Mouse (Mus musculus) heart, postnatal 0 days (tissue): Measurements from ENCODE around the gene Dusp7. TPM values are rescaled to one million over a fixed set of nuclear protein-coding genes. Genes with fewer than 3 reads are reported as not detected.

Source experiments
- ATAC-seq: fragments of 200-750 bp; cut with Nextera tagmentation; 2 replicates; pipeline ENCODE4 v1.8.0; 2017; ENCODE audit warnings: low read depth, moderate number of reproducible peaks, moderate library complexity; ENCODE audit not compliant: insufficient read depth
- DNase-seq: peaks from one replicate; pipeline ENCODE4 v3.0.0-alpha.2; 2016; ENCODE audit warnings: low spot score
- H3K27ac ChIP-seq: fragments of 300-500 bp; sonication (generic); 2 replicates; pipeline ENCODE4 v1.5.1; 2014; ENCODE audit warnings: low read depth, mild to moderate bottlenecking
- H3K27me3 ChIP-seq: fragments of 300-500 bp; sonication (generic); 2 replicates; pipeline ENCODE4 v1.6.1; 2014; ENCODE audit warnings: low read length, mixed read lengths; ENCODE audit not compliant: control insufficient read depth, insufficient read depth
- H3K36me3 ChIP-seq: fragments of 300-500 bp; sonication (generic); replicated peaks from 2 replicates; pipeline ENCODE4 v1.6.1; 2014; ENCODE audit warnings: low read length, mixed read lengths; ENCODE audit not compliant: control insufficient read depth, insufficient read depth
- H3K4me1 ChIP-seq: fragments of 300-500 bp; sonication (generic); 2 replicates; pipeline ENCODE4 v1.6.1; 2014; ENCODE audit warnings: antibody characterized with exemption; ENCODE audit not compliant: control insufficient read depth, insufficient read depth
- H3K4me2 ChIP-seq: fragments of 300-500 bp; sonication (generic); 2 replicates; pipeline ENCODE4 v1.6.1; 2014; ENCODE audit warnings: low read depth, mild to moderate bottlenecking, low read length, moderate library complexity
- H3K4me3 ChIP-seq: fragments of 300-500 bp; sonication (generic); 2 replicates; pipeline ENCODE4 v1.5.1; 2014; ENCODE audit warnings: low read depth, low read length
- H3K9ac ChIP-seq: fragments of 300-500 bp; sonication (generic); replicated peaks from 2 replicates; pipeline ENCODE4 v1.6.1; 2014; ENCODE audit warnings: low read depth, low read length, mixed read lengths
- H3K9me3 ChIP-seq: fragments of 300-500 bp; sonication (generic); replicated peaks from 2 replicates; pipeline ENCODE4 v1.6.1; 2016; ENCODE audit warnings: low read length; ENCODE audit not compliant: control insufficient read depth
- CTCF ChIP-seq: IDR thresholded peaks from 2 replicates; pipeline ENCODE4 v1.5.1; 2016; ENCODE audit warnings: antibody characterized with exemption, control low read depth, low read depth
- EP300 ChIP-seq: IDR thresholded peaks from 2 replicates; pipeline ENCODE4 v1.6.1; 2016; ENCODE audit warnings: antibody characterized with exemption, low read depth
- WGBS: fragments of 180-500 bp; shearing (Covaris S2); extraction: QIAGEN DNeasy Blood & Tissue Kit; methylation state at CpG from one replicate; pipeline ENCODE4 v1.1.7; 2014; 5-methylcytosine and 5-hydroxymethylcytosine counted together
- polyA plus RNA-seq: library from polyadenylated mRNA; unstranded; fragments of >200 nt; fragmentation: Nextera tagmentation; extraction: Ambion mirVana; gene quantifications from 2 replicates; pipeline ENCODE4 v1.2.1, GENCODE M21; 2015
- total RNA-seq: library from RNA; depleted of rRNA; stranded (reverse); fragments of >200 nt; gene quantifications from 2 replicates; pipeline ENCODE4 v1.2.3, GENCODE M21; 2014; ENCODE audit warnings: low replicate concordance

The Dusp7 gene
- total and polyA plus RNA-seq, 2 experiments from 2014 or later = 10.3 to 47.7 TPM

DNA sequence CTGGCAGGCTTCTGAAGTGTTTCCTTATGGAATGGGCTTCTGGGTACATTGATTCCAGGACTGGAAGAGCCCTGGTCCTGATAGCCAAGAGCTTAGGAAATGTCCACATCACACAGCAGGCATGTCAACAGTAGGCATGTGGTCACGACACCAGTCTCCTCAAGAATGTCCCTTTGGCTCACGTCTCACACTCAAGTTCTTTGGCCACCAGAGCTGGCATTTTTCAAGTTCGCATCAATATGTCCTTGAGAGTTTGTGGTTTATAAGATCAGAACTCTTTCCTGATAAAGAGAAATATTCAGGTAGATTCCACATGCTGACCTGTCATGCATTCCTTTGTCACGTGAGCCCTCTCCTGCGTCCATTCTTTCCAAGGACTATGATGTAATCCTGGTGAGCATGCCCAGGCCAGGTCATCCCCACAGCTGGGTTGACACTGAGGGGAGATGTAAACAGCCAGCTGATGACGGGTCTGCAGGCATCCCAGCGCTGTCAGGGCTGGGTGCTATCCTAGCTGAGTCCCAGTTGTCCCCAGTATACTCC is 40.3 kb upstream of the Dusp7 start:
- no peaks in the 10 kb centered on the region for H3K36me3 ChIP-seq
- H3K9ac ChIP-seq = no peak overlapping the region
- 52% methylated on average over 7 of the region's 7 CpGs for WGBS
- no peaks in the 10 kb centered on the region for H3K27me3 ChIP-seq
- ATAC-seq (peak; percentile 47), DNase-seq (no peak)
- no peak overlapping the region for H3K27ac ChIP-seq
- TF ChIP-seq EP300 (no peak), CTCF (no peak)
- H3K9me3 ChIP-seq = no peaks in the 10 kb centered on the region
- H3K4me3 ChIP-seq = no peak overlapping the region
- H3K4me1 ChIP-seq = no peaks in the 10 kb centered on the region
- no peak overlapping the region for H3K4me2 ChIP-seq

DNA sequence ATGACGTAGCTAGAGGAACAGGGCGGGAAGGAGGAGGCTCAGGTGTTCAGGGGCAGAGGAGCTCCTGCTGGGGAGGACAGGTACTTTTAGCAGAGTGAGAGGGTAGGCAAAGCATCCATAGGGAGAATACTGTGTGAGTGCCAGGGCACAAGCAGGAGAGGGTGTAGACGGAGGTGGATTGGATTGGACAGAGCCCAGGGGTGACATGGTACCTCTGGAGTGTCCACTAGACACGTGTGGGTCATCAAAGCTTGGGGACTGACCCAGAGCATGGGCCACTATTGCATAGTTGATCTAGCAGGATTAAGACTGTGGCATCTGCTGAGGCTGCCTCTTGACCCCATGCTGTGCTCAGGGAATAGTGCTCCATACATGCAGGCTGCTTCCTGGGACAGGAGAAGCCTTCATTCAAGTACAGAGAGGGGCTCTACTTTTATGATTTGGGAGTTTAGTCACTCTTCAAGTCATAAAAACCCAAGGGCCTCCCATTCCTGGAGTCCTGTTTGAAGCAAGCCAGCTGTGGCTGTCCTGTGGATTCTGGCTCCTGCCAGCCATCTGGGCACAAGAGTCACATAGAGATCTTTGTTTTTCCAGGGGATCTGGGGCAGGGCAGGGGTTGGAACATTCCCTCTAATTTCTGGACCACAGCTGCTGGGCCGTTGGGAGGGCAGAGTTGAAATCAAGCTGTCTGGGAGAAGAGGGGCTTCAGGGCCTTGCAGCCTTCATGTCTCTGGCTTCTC is 39.5 kb upstream of the Dusp7 start:
- TF ChIP-seq EP300 (no peak), CTCF (no peak)
- H3K36me3 ChIP-seq = no peaks in the 10 kb centered on the region
- H3K27ac ChIP-seq = no peak overlapping the region
- no peaks in the 10 kb centered on the region for H3K27me3 ChIP-seq
- H3K9ac ChIP-seq = 0 out of 2 replicates have a peak overlapping the region, but pooled peaks have one; percentile 9
- H3K9me3 ChIP-seq = no peaks in the 10 kb centered on the region
- DNase-seq = no peak
- no peak; the same call in 1 of the 2 replicates for ATAC-seq
- no peak overlapping the region for H3K4me2 ChIP-seq
- no peak overlapping the region for H3K4me3 ChIP-seq
- WGBS = 83% methylated on average over 5 of the region's 5 CpGs
- no peaks in the 10 kb centered on the region for H3K4me1 ChIP-seq

DNA sequence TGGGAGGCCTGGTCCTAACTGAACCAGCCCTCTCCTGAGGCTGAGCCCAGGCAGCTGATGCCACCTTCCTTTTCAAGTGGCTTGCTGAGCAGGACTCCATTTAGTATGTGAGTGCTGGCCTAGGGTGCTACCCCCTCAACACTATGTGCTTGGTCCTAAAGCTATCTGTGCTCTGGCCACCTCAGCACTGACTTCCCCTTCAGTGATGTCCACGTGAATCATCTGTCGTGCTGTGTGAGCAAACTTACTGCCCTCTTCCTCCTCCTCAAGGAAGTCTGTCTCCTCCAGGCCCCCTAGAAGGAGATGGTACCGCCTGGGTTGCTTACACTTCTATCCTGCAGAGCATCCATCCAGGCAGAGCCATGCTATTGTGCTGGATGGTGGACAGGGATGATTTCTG is 35.7 kb upstream of the Dusp7 start:
- Histone ChIP-seq H3K4me3 (no peak overlapping the region), H3K4me2 (no peak overlapping the region), H3K27ac (no peak overlapping the region), H3K27me3 (no peaks in the 10 kb centered on the region), H3K4me1 (no peaks in the 10 kb centered on the region), H3K9me3 (no peaks in the 10 kb centered on the region), H3K36me3 (no peaks in the 10 kb centered on the region), H3K9ac (no peak overlapping the region)
- 77% methylated on average over 3 of the region's 3 CpGs for WGBS
- ATAC-seq = no peak
- no peak for DNase-seq
- no peak for TF ChIP-seq EP300
- no peak for TF ChIP-seq CTCF

DNA sequence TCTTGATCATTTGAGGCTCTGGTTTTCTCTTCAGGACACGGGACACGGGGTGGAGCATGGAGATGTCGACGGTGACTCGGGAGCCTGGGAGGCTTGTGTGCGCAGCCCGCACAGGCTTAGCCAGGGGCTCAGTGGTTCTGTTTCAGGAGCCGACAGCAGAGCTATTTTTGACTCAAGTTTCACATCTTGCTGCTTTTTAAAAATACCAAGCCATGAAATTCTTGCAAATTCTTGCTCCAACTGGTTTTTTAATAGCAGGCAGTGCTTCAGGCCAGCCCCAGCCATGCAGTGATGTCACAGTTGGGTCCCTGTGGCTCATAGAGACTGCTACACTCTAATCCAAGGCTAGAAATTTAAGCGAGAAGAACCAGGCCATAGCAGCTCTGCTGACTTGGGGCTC is 30.8 kb upstream of the Dusp7 start:
- DNase-seq (no peak), ATAC-seq (no peak; the same call in 1 of the 2 replicates)
- Histone ChIP-seq H3K27me3 (no peaks in the 10 kb centered on the region), H3K27ac (no peak overlapping the region), H3K36me3 (no peaks in the 10 kb centered on the region), H3K4me2 (no peak overlapping the region), H3K9me3 (no peaks in the 10 kb centered on the region), H3K4me3 (no peak overlapping the region), H3K9ac (no peak overlapping the region), H3K4me1 (peaks cover 11% of the 10 kb centered on the region; the same call in 1 of the 2 replicates)
- TF ChIP-seq CTCF = no peak
- no peak for TF ChIP-seq EP300
- 50% methylated on average over 9 of the region's 9 CpGs for WGBS

DNA sequence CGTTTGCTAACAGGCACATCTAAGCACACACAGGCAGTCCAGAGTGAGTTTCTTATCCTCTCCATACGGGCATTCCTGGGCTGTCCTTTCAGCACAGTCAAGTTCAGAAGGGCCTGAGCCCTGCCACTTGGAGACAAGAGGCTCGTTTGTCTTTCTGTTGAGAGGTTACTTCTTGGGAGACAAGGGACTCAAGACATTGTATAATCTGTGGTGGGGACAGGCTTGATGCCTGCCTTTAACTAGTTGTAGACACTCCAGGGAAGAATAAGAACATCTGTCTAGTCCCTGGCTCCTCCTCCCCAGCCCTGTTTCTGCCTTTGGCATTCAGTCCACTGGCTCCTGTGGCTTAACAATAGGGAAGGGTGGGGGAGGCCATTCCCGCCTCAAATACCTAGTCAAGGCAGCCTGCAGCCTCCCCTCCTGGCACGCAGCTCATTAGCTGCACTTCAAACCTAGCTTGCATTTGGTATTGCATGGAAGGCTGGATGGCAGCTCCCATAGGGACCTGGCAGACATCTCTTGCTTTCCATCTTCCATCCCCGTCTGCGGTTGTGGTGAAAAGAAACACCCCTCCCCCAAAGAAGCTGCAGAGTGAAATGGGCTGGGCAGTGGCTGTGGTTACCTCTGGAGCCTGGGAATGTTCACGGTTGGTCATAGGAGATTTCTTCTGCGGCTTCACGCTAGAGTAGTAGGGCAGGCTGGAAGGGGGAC is 29.8 kb upstream of the Dusp7 start:
- Histone ChIP-seq H3K9ac (no peak overlapping the region), H3K27me3 (no peaks in the 10 kb centered on the region), H3K4me1 (peaks cover 11% of the 10 kb centered on the region; the same call in 1 of the 2 replicates), H3K4me3 (no peak overlapping the region), H3K36me3 (no peaks in the 10 kb centered on the region), H3K4me2 (no peak overlapping the region), H3K9me3 (no peaks in the 10 kb centered on the region), H3K27ac (no peak overlapping the region)
- DNase-seq = no peak
- ATAC-seq = no peak
- no peak for TF ChIP-seq EP300
- no peak for TF ChIP-seq CTCF
- WGBS = 35% methylated on average over 10 of the region's 10 CpGs
